Mouse (Mus musculus): ENCODE results near the gene Ren1. TPM values are rescaled to one million over a fixed set of nuclear protein-coding genes. Genes with fewer than 3 reads are reported as not detected.
A peak's percentile ranks its signal among the peaks of the same experiment; 100 is the strongest.
"Not testable (repeated sequence)": the region's sequence is repeated elsewhere in the genome, so short reads cannot be mapped to it uniquely, and the experiment has no call there.

The Ren1 gene
- total RNA-seq, 2 experiments from 2014 or later: not detected

- no peak for DNase-seq
- intact Hi-C loops (cut with DNase I; ENCODE audit: low total_unique reads): no loop called here
Measured at GRCm38 (mm10) chr1:133332656-133333430, 17.5 kb upstream of the Ren1 start.

- intact Hi-C loops (cut with DNase I; ENCODE audit: low total_unique reads): no loop called here
- DNase-seq: no peak
Measured at GRCm38 (mm10) chr1:133333937-133334336, 16.4 kb upstream of the Ren1 start.

GRCm38 (mm10) chr1:133340403-133340802 is 9.9 kb upstream of the Ren1 start:
- intact Hi-C loops (cut with DNase I; ENCODE audit: low total_unique reads): not testable (repeated sequence)

GRCm38 (mm10) chr1:133344357-133344756 is 6.0 kb upstream of the Ren1 start:
- intact Hi-C loops (cut with DNase I; ENCODE audit: low total_unique reads): no loop called here

More at GRCm38 (mm10) chr1:133340403-133340802, 9.9 kb upstream of the Ren1 start:
- not testable (repeated sequence) for DNase-seq

GRCm38 (mm10) chr1:133346531-133346930 is 3.8 kb upstream of the Ren1 start:
- DNase-seq: no peak
- intact Hi-C loops (cut with DNase I; ENCODE audit: low total_unique reads): no loop called here

More at GRCm38 (mm10) chr1:133344357-133344756, 6.0 kb upstream of the Ren1 start:
- DNase-seq: no peak

GRCm38 (mm10) chr1:133347226-133347625 is 3.1 kb upstream of the Ren1 start:
- DNase-seq: no peak
- intact Hi-C loops (cut with DNase I; ENCODE audit: low total_unique reads): no loop called here

- intact Hi-C loops (cut with DNase I; ENCODE audit: low total_unique reads): no loop called here
- DNase-seq: no peak
Measured at GRCm38 (mm10) chr1:133347693-133348520, 2.4 kb upstream of the Ren1 start.

GRCm38 (mm10) chr1:133351762-133352161 is 1.5 kb downstream of the Ren1 start:
- intact Hi-C loops (cut with DNase I; ENCODE audit: low total_unique reads): loop anchor here (5.0 kb wide), 1 partner anchor 39 kb away; no protein-coding TSS in a partner anchor
- DNase-seq: no peak

- intact Hi-C loops (cut with DNase I; ENCODE audit: low total_unique reads): loop anchor here (5.0 kb wide), 1 partner anchor 41 kb away; no protein-coding TSS in a partner anchor
- peak; percentile 48 for DNase-seq
Measured at GRCm38 (mm10) chr1:133353371-133353809, 3.1 kb downstream of the Ren1 start.

GRCm38 (mm10) chr1:133355469-133355868 is 5.2 kb downstream of the Ren1 start:
- DNase-seq: no peak
- intact Hi-C loops (cut with DNase I; ENCODE audit: low total_unique reads): no loop called here

GRCm38 (mm10) chr1:133355912-133356311 is 5.6 kb downstream of the Ren1 start:
- intact Hi-C loops (cut with DNase I; ENCODE audit: low total_unique reads): no loop called here

GRCm38 (mm10) chr1:133356330-133356729 is 6.0 kb downstream of the Ren1 start:
- no peak for DNase-seq
- intact Hi-C loops (cut with DNase I; ENCODE audit: low total_unique reads): no loop called here

More at GRCm38 (mm10) chr1:133355912-133356311, 5.6 kb downstream of the Ren1 start:
- no peak for DNase-seq

- DNase-seq: no peak
- intact Hi-C loops (cut with DNase I; ENCODE audit: low total_unique reads): no loop called here
Measured at GRCm38 (mm10) chr1:133361006-133361405, 10.7 kb downstream of the Ren1 start.

GRCm38 (mm10) chr1:133362103-133362502 is 11.8 kb downstream of the Ren1 start:
- intact Hi-C loops (cut with DNase I; ENCODE audit: low total_unique reads): no loop called here
- no peak for DNase-seq

GRCm38 (mm10) chr1:133363276-133364021 is 13.1 kb downstream of the Ren1 start, which contains the start of gene Etnk2:
Etnk2 (plus strand) TSS chr1:133363572.
- intact Hi-C loops (cut with DNase I; ENCODE audit: low total_unique reads): no loop called here
- peak; percentile 70 for DNase-seq

- intact Hi-C loops (cut with DNase I; ENCODE audit: low total_unique reads): no loop called here
- DNase-seq: no peak
Measured at GRCm38 (mm10) chr1:133364022-133364630, 13.8 kb downstream of the Ren1 start.

- intact Hi-C loops (cut with DNase I; ENCODE audit: low total_unique reads): no loop called here
- DNase-seq: no peak
Measured at GRCm38 (mm10) chr1:133364890-133365289, 14.6 kb downstream of the Ren1 start.

- DNase-seq: no peak
- intact Hi-C loops (cut with DNase I; ENCODE audit: low total_unique reads): no loop called here
Measured at GRCm38 (mm10) chr1:133366951-133367605, 16.8 kb downstream of the Ren1 start.

All from gastrocnemius, postnatal 14 days (tissue).